Mouse (Mus musculus) ES-E14 (cell line): Measurements from ENCODE around the gene Nid1. TPM values are rescaled to one million over a fixed set of nuclear protein-coding genes. Genes with fewer than 3 reads are reported as not detected.

Experiments
- DNase-seq: peaks from one replicate; pipeline ENCODE4 v3.0.0-alpha.2; 2013; ENCODE audit warnings: low read depth, low spot score
- H3K27ac ChIP-seq: 2 replicates; pipeline ENCODE4 v1.5.1; 2012; ENCODE audit warnings: low read depth, mild to moderate bottlenecking, low read length, moderate library complexity, mixed read lengths; ENCODE audit not compliant: poor library complexity, insufficient read depth, severe bottlenecking
- H3K36me3 ChIP-seq: 2 replicates; pipeline ENCODE4 v1.6.1; 2012; ENCODE audit warnings: mild to moderate bottlenecking, low read length, moderate library complexity, mixed read lengths; ENCODE audit not compliant: control insufficient read depth, poor library complexity, insufficient read depth, severe bottlenecking
- H3K4me1 ChIP-seq, 2 experiments: fragments of 150-350 bp in 1 of 2; sonication (generic) in 1 of 2; 2 replicates each; pipeline ENCODE4 v1.6.1; 2012; ENCODE audit warnings: low read length in 2 of 2, mild to moderate bottlenecking in 1 of 2, mixed read lengths in 1 of 2; ENCODE audit not compliant: control insufficient read depth in 2 of 2, insufficient read depth in 2 of 2, poor library complexity in 1 of 2
- H3K4me3 ChIP-seq, 2 experiments: fragments of 150-350 bp in 1 of 2; sonication (generic) in 1 of 2; 2 replicates each; pipeline ENCODE4 v1.5.1; 2012; ENCODE audit warnings: low read length in 2 of 2, low read depth in 1 of 2, mild to moderate bottlenecking in 1 of 2, mixed read lengths in 1 of 2; ENCODE audit not compliant: insufficient read depth in 1 of 2, poor library complexity in 1 of 2, severe bottlenecking in 1 of 2
- H3K9ac ChIP-seq: 2 replicates; pipeline ENCODE4 v1.6.1; 2012; ENCODE audit warnings: low read depth, mild to moderate bottlenecking, low read length, mixed read lengths; ENCODE audit not compliant: poor library complexity, insufficient read depth, severe bottlenecking
- H3K9me3 ChIP-seq: fragments of 150-350 bp; sonication (generic); 2 replicates; pipeline ENCODE4 v1.6.1; 2012; ENCODE audit warnings: low read depth, mild to moderate bottlenecking, low read length; ENCODE audit not compliant: control insufficient read depth, insufficient read depth
- CHD2 ChIP-seq: IDR thresholded peaks from 2 replicates; pipeline ENCODE4 v1.6.1; 2014; ENCODE audit warnings: mild to moderate bottlenecking, low read depth, low read length, inconsistent platforms
- HCFC1 ChIP-seq: IDR thresholded peaks from 2 replicates; pipeline ENCODE4 v1.6.1; 2012; ENCODE audit warnings: low read length, inconsistent platforms, borderline replicate concordance; ENCODE audit not compliant: insufficient read depth
- MAFK ChIP-seq: IDR thresholded peaks from 2 replicates; pipeline ENCODE4 v1.6.1; 2014; ENCODE audit warnings: mild to moderate bottlenecking, low read depth, low read length, inconsistent platforms; ENCODE audit not compliant: insufficient read depth
- ZC3H11A ChIP-seq: IDR thresholded peaks from 2 replicates; pipeline ENCODE4 v1.6.1; 2012; ENCODE audit warnings: low read depth, mild to moderate bottlenecking, inconsistent platforms, low read length, borderline replicate concordance
- ZNF384 ChIP-seq: IDR thresholded peaks from 2 replicates; pipeline ENCODE4 v1.6.1; 2012; ENCODE audit warnings: low read depth, low read length, inconsistent platforms
- in situ Hi-C, 2 experiments: fragments of 600-800 bp; cut with MboI; formaldehyde crosslinking; loops; one replicate each; pipeline ENCODE4 v1.15.1; 2025; ENCODE audit warnings: low sequenced_read_pairs in 2 of 2, inconsistent platforms in 1 of 2; ENCODE audit not compliant: unreplicated experiment in 2 of 2
- total RNA-seq: library from RNA; depleted of rRNA; stranded (reverse); fragments of 300-350 nt; gene quantifications from 2 replicates; pipeline ENCODE4 v1.2.3, GENCODE M21; 2012

Gene Nid1
- total RNA-seq, 1 experiment = 143 TPM

- H3K36me3 ChIP-seq = peaks cover 6% of the 10 kb centered on the region; the same call in 1 of the 2 replicates
- peaks cover 3 to 13% of the 10 kb centered on the region in 2 experiments; a peak in 1 of 4 replicates for H3K4me1 ChIP-seq
- no peak overlapping the region for H3K27ac ChIP-seq
- H3K4me3 ChIP-seq = no peak overlapping the region
- DNase-seq = no peak
- in situ Hi-C loops = no loop called here
- TF ChIP-seq ZNF384 (no peak), ZC3H11A (no peak), CHD2 (no peak), HCFC1 (no peak), MAFK (no peak)
- no peaks in the 10 kb centered on the region for H3K9me3 ChIP-seq
- H3K9ac ChIP-seq = no peak overlapping the region
Observed at GRCm38 (mm10) chr13:13481875-13482674, 44.7 kb downstream of the Nid1 start.

- no peak overlapping the region for H3K27ac ChIP-seq
- peaks cover 9% of the 10 kb centered on the region for H3K36me3 ChIP-seq
- no peak for DNase-seq
- H3K9me3 ChIP-seq = no peaks in the 10 kb centered on the region
- in situ Hi-C loops = no loop called here
- H3K4me1 ChIP-seq = peaks cover 0 to 3% of the 10 kb centered on the region in 2 experiments; a peak in 1 of 4 replicates
- H3K9ac ChIP-seq = no peak overlapping the region
- no peak overlapping the region for H3K4me3 ChIP-seq
- no peak for TF ChIP-seq ZNF384
- no peak for TF ChIP-seq HCFC1
- TF ChIP-seq ZC3H11A = no peak
- no peak for TF ChIP-seq CHD2
- TF ChIP-seq MAFK = no peak
Observed at GRCm38 (mm10) chr13:13484351-13484751, 47.0 kb downstream of the Nid1 start.

GRCm38 (mm10) chr13:13484883-13485282 is 47.5 kb downstream of the Nid1 start:
- no peak for DNase-seq
- Histone ChIP-seq H3K9ac (no peak overlapping the region), H3K4me3 (no peak overlapping the region), H3K36me3 (peaks cover 9% of the 10 kb centered on the region), H3K4me1 (no peaks in the 10 kb centered on the region; a peak in 1 of 4 replicates), H3K27ac (no peak overlapping the region), H3K9me3 (no peaks in the 10 kb centered on the region)
- in situ Hi-C loops = no loop called here
- TF ChIP-seq CHD2 (no peak), ZNF384 (no peak), ZC3H11A (no peak), HCFC1 (no peak), MAFK (no peak)

- in situ Hi-C loops = no loop called here
- Histone ChIP-seq H3K27ac (no peak overlapping the region), H3K36me3 (peaks cover 9% of the 10 kb centered on the region), H3K9ac (no peak overlapping the region), H3K4me1 (no peaks in the 10 kb centered on the region), H3K4me3 (no peak overlapping the region), H3K9me3 (no peaks in the 10 kb centered on the region)
- TF ChIP-seq ZC3H11A (no peak), HCFC1 (no peak), MAFK (no peak), CHD2 (no peak)
- DNase-seq = no peak
Observed at GRCm38 (mm10) chr13:13485682-13486081, 48.3 kb downstream of the Nid1 start.

- H3K9me3 ChIP-seq = no peaks in the 10 kb centered on the region
- H3K27ac ChIP-seq = no peak overlapping the region
- H3K36me3 ChIP-seq = peaks cover 7% of the 10 kb centered on the region
- no peaks in the 10 kb centered on the region for H3K4me1 ChIP-seq
- DNase-seq = no peak
- TF ChIP-seq HCFC1 (no peak), CHD2 (no peak), ZC3H11A (no peak), MAFK (no peak), ZNF384 (no peak)
- in situ Hi-C loops = no loop called here
- H3K9ac ChIP-seq = no peak overlapping the region
- no peak overlapping the region for H3K4me3 ChIP-seq
Observed at GRCm38 (mm10) chr13:13487851-13488250, 50.5 kb downstream of the Nid1 start.
